Mouse (Mus musculus) layer of hippocampus, postnatal 25 days (tissue): ENCODE data around the gene Ssrp1. TPM values are rescaled to one million over a fixed set of nuclear protein-coding genes. Genes with fewer than 3 reads are reported as not detected.

Experiments used
- DNase-seq, 2 experiments: peaks; one replicate each; pipeline ENCODE4 v3.0.0; 2022; ENCODE audit warnings: mixed read lengths in 2 of 2, low spot score in 1 of 2; ENCODE audit errors: extremely low spot score in 1 of 2
- total RNA-seq, 2 experiments: library from RNA; stranded (reverse); gene quantifications; 2 replicates each; pipeline ENCODE4 v1.2.3; 2021

Gene Ssrp1
- total RNA-seq, 2 experiments from 2014 or later: 108 to 111 TPM

DNA sequence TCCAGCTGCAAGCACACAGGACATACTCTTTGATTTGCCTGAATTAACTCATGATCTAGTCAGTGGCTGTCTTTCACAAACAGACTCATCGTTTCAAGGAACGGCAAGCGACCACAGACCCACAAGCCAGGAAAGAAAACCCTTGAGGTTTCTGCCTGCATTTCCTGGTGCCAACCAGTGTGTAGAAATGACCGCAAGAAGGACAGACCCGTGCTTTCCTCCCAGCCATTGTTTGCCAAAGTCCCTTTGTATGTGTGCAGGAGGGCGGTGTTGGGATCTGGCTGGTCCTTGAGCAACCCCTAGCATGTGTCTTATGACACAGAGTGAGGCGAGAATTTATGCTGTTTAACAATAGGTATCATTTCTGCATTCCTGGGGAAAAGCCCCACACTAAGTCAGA, 2.9 kb upstream of the Ssrp1 start:
- DNase-seq: no peak

DNA sequence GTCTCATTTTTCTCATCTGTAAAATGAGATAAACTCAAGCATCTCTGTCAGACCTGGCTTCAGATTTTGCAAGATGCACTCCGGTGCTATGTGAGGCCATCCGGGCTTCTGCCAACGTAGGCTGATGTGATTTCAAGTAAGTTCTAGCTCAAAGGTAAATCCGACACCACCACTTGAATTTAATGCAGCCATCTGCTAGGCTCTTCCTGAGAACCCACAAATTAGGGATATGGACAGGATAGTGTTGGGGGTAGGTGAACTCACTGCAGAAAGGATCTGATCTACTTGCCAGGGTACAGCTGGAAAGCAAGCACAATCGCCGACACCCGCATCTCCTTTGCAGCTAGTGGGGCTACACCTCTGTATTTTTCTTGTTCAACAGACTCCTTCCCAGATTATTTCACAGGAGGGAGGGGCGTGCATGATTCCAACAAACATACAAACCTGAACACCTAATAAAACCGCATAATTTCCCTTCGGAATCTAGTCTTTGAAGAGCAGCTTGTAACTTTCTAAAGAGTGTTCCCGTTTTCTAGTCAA, 457 bp upstream of the Ssrp1 start:
- DNase-seq: no peak

DNA sequence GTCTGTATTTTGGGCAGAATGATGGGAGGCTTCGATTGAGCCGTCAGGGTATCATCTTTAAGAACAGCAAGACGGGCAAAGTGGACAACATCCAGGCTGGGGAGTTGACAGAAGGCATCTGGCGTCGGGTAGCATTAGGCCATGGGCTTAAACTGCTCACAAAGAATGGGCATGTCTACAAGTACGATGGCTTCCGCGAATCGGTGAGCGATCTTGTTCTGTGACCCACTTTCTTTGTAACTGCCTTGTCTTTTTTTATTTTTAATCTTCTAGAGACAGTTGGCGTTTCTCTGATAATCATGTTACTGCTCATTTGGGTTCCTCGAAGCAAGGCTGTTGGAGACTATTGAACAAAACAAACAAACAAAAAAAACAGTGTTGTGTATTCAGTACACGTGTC, 1.3 kb downstream of the Ssrp1 start:
- no peak for DNase-seq

DNA sequence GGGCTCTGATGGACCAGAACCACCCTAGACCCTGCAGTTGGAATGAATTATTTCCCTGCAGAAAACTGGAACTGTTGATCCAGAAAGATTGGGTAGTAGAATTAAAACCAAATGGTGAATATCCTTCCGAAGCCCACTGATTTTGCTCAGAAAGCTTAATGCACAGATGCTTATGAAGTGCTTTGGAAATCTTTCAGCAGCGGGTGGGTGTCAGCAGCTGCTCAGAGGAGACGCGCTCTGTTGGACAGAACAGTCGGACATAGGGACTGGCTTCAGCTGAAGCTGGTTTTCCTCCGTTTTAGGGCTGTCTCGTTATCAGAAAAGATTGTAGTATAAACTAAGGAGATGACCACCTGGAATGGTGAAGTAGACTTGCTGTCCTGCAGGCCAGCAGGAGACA, 6.6 kb downstream of the Ssrp1 start:
- DNase-seq: no peak

GRCm38 (mm10) chr2:85046222-85046621, 9.2 kb downstream of the Ssrp1 start:
- DNase-seq: no peak

DNA sequence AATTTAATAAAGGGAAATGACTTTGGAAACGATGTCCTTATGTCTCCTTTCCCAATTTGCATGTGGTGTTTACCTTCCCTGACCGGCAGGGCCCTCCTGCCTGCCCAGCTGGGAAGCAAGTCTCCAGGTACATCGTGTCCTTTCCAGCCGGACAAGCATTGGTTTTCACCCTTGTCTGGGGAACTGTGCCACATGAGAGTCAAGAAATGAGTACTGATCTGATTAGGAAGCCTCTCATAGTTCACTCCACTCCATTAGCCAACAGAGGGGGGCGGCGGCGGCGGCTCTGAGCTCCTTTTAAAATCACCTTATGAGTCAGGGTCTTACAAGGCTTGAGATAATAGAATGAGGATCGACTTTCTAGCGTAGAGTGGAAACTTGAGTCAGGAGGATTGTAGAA, 10.0 kb downstream of the Ssrp1 start:
- no peak for DNase-seq

GRCm38 (mm10) chr2:85047596-85048167, 10.6 kb downstream of the Ssrp1 start, which contains the start of gene Tnks1bp1:
Gene Tnks1bp1, plus strand, starts transcription at chr2:85048022.
- DNase-seq: peak; percentile 82 to 86

- DNase-seq: peak; percentile 50 to 64
Observed at GRCm38 (mm10) chr2:85048168-85048751, 11.2 kb downstream of the Ssrp1 start.

DNA sequence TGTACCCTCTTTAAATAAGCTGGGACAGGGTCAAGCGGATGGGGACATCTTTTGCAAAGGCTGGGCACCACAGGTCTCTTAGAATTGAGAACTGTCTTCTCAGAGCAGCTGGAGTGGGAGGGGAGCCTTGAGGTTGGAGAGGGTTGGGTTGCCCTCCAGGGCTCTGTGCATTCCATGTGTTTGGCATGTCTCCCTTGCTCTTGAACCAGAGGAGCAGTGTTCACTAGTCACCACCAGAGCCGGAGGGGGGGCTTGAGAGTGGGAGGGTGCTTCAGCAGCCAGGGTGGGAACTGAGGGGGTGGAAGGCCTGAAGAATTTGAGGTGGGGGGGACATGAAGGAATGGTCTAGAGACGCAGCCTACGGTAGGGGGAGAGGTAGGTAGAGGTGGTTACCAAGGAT, 12.2 kb downstream of the Ssrp1 start:
- no peak for DNase-seq

DNA sequence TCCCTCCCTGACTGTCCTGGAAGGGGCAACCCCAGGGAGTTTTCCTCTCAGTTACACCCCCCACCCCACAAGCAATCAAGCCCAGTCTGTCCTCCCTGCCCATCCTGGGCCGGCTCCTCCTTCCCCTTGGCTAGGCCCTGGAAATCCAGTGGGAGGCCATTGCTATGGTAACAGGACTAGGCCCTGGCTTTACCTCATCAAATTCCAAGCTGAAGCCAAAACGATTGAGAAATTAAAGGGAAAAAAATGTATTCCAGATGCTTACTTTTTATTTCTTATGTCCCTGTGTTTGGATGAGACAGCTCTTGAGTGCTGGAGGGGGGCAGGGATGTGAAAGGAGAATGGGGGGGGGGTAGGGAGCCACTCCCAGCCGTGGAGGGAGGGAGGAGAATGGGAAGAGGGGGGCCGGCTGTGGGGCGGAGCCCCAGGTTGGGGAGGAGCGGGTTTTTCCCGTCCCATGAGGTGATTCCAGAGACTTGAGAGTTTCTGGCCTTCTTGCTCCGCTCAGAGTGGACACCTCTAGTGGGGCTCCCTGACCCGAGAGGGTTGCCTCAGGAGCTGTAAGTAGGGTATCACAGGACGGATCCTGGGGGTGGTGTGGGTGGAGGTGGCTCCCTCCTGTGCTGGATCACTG, 13.1 kb downstream of the Ssrp1 start:
- peak in 1 of 2 experiments; percentile 42 for DNase-seq

DNA sequence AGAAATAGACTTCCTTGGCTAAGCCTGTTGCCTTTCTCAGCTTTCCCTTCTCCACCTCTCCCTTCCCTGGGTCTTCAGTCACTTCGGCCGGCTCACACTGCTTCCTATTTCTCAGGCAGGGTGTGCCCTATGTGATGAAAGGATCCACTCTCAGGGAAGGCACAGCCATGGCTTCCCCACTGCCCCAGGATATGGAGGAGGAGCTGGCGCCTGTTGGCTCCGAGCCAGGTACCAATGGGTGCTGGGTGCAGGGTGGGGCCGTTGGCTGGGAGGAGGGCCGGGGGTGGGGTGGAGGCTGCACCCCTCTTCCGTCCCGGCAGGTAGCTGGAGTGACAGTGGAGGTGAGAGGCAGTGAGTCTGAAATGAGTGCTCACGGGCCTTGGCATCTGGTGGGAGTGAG, 13.7 kb downstream of the Ssrp1 start:
- no peak for DNase-seq

DNA sequence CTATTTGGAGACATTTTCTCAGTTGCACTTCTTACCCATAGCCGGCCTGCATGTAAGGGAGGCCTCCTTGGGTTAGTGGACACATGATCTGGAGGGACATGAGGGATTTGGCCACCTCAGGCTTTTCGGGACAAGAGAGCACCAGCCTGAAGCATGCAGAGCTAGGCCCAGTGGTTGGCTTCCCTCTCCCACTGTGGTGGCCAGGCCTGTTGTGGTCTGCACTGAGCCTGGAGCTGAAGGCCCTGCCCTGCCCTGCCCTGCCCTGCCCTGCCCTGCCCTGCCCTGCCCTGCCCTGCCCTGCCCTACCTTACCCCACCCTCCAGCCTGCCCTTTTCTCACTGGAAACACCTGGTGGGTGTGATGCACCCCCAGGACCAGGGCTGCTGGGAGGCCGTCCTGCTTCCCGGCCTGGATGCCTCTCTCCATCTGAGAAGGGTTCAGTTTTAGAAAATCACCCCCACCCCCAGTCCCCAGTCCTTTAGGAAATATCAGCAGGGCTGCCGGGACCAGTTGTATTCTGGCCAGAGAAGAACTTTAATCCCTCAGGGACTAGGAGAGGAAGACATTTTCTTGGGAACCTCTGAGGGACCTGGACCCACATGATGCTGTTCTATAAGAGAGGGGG, 16.3 kb downstream of the Ssrp1 start:
- DNase-seq: no peak

GRCm38 (mm10) chr2:85056711-85057110, 19.7 kb downstream of the Ssrp1 start:
- no peak for DNase-seq

- no peak for DNase-seq
Observed at GRCm38 (mm10) chr2:85059677-85060076, 22.6 kb downstream of the Ssrp1 start.

GRCm38 (mm10) chr2:85060591-85061060, 23.6 kb downstream of the Ssrp1 start:
- no peak for DNase-seq

DNA sequence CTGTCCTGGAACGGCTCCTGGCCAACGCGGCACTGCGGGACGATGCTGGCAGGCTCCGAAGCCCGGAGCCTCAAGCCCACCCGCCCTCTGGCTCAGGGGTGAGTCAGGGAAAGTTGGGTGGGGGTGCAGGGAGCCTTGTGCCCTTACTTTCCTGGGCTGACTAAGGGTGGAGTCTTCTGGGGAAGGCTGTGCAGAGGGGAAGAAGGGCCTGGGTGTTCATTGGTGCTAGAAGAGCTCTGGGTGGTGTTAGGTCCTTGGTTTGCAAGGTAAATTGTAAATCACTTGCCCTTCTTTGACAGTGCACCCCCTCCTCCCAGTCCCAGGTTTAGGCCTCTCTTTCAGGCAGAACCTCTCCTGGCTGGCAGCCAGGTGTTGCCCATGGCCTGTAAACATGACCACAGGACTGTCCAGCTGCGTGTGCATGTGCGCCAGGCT, 24.1 kb downstream of the Ssrp1 start:
- no peak for DNase-seq

- DNase-seq: no peak
Observed at GRCm38 (mm10) chr2:85065141-85065875, 28.3 kb downstream of the Ssrp1 start.

DNA sequence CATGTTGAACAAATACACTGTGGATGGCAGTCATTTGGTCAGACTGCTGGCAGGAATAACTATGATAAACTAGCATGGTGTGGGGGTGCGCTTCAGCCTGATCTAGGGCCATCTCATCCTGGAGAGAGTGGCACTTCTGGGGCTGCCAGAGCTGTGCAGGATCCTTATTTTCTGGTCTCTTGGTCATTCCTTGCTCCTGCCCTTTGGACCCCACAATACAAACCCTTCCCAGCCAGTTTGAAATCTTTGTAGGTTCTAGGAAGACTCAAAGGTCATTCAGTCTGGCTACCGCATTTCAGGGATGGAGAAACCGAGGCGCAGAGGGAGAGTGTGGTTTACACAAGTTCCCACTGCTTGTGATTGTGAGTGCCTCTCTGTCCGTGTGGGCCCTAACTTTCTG, 29.9 kb downstream of the Ssrp1 start:
- DNase-seq: no peak

- no peak for DNase-seq
Observed at GRCm38 (mm10) chr2:85067903-85068625, 31.0 kb downstream of the Ssrp1 start.

- DNase-seq: no peak
Observed at GRCm38 (mm10) chr2:85068626-85069025, 31.6 kb downstream of the Ssrp1 start.
